In the genomic region with DNA sequence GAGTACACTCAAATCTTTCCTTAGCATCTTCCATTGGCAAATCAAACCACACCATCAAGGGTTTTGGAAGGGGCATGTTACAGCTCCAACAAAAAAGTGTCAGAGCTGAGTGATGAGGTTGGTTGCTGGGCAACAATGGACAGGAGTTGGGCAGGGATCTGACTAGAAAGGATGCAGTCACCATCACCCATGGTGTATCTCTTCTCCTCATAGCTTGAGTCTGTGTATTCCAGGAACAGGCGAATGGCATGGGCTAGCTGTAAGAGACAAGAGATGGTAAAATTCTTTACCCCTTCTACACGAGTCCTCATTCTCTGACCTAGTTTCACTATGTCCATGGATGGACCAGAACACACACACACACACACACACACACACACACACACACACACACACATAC, we compare ENCODE assay signal across 9 mouse cellular contexts. TPM values are rescaled to one million over a fixed set of nuclear protein-coding genes. Genes with fewer than 3 reads are reported as not detected.
DNase-seq lines count a peak whose midpoint lies in the region; ATAC-seq and TF ChIP-seq lines count a peak whose summit lies in the region.
"Had no signal": no experiment of that assay in that cellular context is flagged by ENCODE, and none has a peak within 500 bp of the region (broad histone marks: within the 10 kb centered on the region; RNA-seq: fewer than 3 reads in every experiment).

No protein-coding gene starts in this region.

- H3K36me3 ChIP-seq in kidney, adult 2 months (ENCODE audit: control insufficient read depth, insufficient read depth, low read length), result no peaks in the 10 kb centered on the region
- no peaks in the 10 kb centered on the region for H3K36me3 ChIP-seq in hindbrain, embryonic 12.5 days
- H3K36me3 ChIP-seq in midbrain, embryonic 11.5 days (ENCODE audit: control insufficient read depth, insufficient read depth, low read length), result no peaks in the 10 kb centered on the region
- H3K36me3 ChIP-seq: G1E had no signal

- peak overlapping the region; percentile 33; the same call in 1 of the 2 replicates for H3K27ac ChIP-seq in kidney, adult 2 months (ENCODE audit: insufficient read depth, low read depth, low read length)
- H3K27ac ChIP-seq in cortical plate, adult 2 months (ENCODE audit: insufficient read depth, low read length), result peak overlapping the region; percentile 16; the same call in 1 of the 2 replicates
- H3K27ac ChIP-seq in hindbrain, embryonic 12.5 days, result peak overlapping the region; percentile 89
- H3K27ac ChIP-seq in midbrain, embryonic 11.5 days (ENCODE audit: low read depth, low read length), result peak overlapping the region; percentile 45

- no peaks in the 10 kb centered on the region for H3K9me3 ChIP-seq in hindbrain, embryonic 12.5 days (replicated peaks)
- no peaks in the 10 kb centered on the region for H3K9me3 ChIP-seq in midbrain, embryonic 11.5 days (ENCODE audit: control insufficient read depth, low read length)
- H3K9me3 ChIP-seq: G1E had no signal

- 59% methylated on average over 2 of the region's 2 CpGs for WGBS in kidney, adult 2 months
- 62% methylated on average over 2 of the region's 2 CpGs for WGBS in hindbrain, embryonic 12.5 days
- WGBS in midbrain, embryonic 11.5 days, result 69% methylated on average over 2 of the region's 2 CpGs

- peak overlapping the region; percentile 55; the same call in 1 of the 2 replicates for H3K9ac ChIP-seq in hindbrain, embryonic 12.5 days
- peak overlapping the region; percentile 34 for H3K9ac ChIP-seq in midbrain, embryonic 11.5 days (ENCODE audit: low read length)

- H3K4me3 ChIP-seq in kidney, adult 2 months (ENCODE audit: insufficient read depth, low read depth, low read length), result peak overlapping the region; percentile 46
- peak overlapping the region; percentile 18 for H3K4me3 ChIP-seq in cortical plate, adult 2 months (ENCODE audit: insufficient read depth, low read length)
- H3K4me3 ChIP-seq in hindbrain, embryonic 12.5 days, result peak overlapping the region; percentile 23
- H3K4me3 ChIP-seq in midbrain, embryonic 11.5 days (ENCODE audit: low read depth, low read length), result peak overlapping the region; percentile 2; the same call in 1 of the 2 replicates

- H3K4me2 ChIP-seq in hindbrain, embryonic 12.5 days (replicated peaks), result peak overlapping the region; percentile 52
- H3K4me2 ChIP-seq in midbrain, embryonic 11.5 days, result peak overlapping the region; percentile 40

- H3K27me3 ChIP-seq in kidney, adult 2 months (replicated peaks; ENCODE audit: control insufficient read depth, insufficient read depth, low read length), result no peaks in the 10 kb centered on the region
- no peaks in the 10 kb centered on the region for H3K27me3 ChIP-seq in hindbrain, embryonic 12.5 days
- H3K27me3 ChIP-seq in midbrain, embryonic 11.5 days (ENCODE audit: control insufficient read depth, insufficient read depth, low read length), result no peaks in the 10 kb centered on the region

- H3K4me1 ChIP-seq in kidney, adult 2 months (ENCODE audit: control insufficient read depth, insufficient read depth, low read length), result peaks cover 4% of the 10 kb centered on the region; the same call in 1 of the 2 replicates
- peaks cover 2% of the 10 kb centered on the region; the same call in 1 of the 2 replicates for H3K4me1 ChIP-seq in cortical plate, adult 2 months (ENCODE audit: control insufficient read depth, insufficient read depth, low read length)
- peaks cover 23% of the 10 kb centered on the region for H3K4me1 ChIP-seq in hindbrain, embryonic 12.5 days
- peaks cover 5% of the 10 kb centered on the region for H3K4me1 ChIP-seq in midbrain, embryonic 11.5 days (ENCODE audit: control insufficient read depth, insufficient read depth, low read length)

- no peak for TF ChIP-seq CTCF in kidney, adult 2 months (conservative IDR thresholded peaks at IDR 0.05; ENCODE audit: insufficient read depth, insufficient read length, low read depth, low read length)
- TF ChIP-seq CTCF in cortical plate, adult 2 months (IDR thresholded peaks at IDR 0.05; ENCODE audit: extremely low read depth, insufficient read depth, low read length), result no peak

- no peak for DNase-seq in kidney, adult 2 months
- DNase-seq in kidney, adult 11 months, result no peak
- no peak for DNase-seq in midbrain, embryonic 11.5 days (ENCODE audit: low spot score, missing footprints)
- DNase-seq in left cerebral cortex, adult 8-10 months (ENCODE audit: low spot score in 2 of 2), result no peak
- no peak for DNase-seq in right cerebral cortex, postnatal 4 days
- DNase-seq in urinary bladder, postnatal 4 days (ENCODE audit: low spot score in 2 of 2), result no peak

- ATAC-seq in hindbrain, embryonic 12.5 days (ENCODE audit: low FRiP score), result peak; percentile 60; the same call in 1 of the 2 replicates
- no peak for ATAC-seq in midbrain, embryonic 11.5 days (ENCODE audit: low FRiP score)

- no peak for TF ChIP-seq POLR2A in kidney, adult 2 months (IDR thresholded peaks at IDR 0.05; ENCODE audit: low read depth, low read length)
- TF ChIP-seq POLR2A in cortical plate, adult 2 months (IDR thresholded peaks at IDR 0.05; ENCODE audit: extremely low read depth, insufficient read depth, low read length), result no peak

RNA-seq across cellular contexts. Expression of a gene that starts 0.5 kb away (rescaled TPM):
- polyA plus RNA-seq in kidney, adult 2 months (2012; rRNA removed), result 24.5 and 28.1 TPM in 2 replicates
- 32.5 and 37.0 TPM in 2 replicates for polyA plus RNA-seq in cortical plate, adult 2 months (2012; rRNA removed)
- polyA plus RNA-seq in hindbrain, embryonic 12.5 days (2016; fragmentation: Nextera tagmentation; extraction: Ambion mirVana), result 71.9 and 73.7 TPM in 2 replicates
- polyA plus RNA-seq in midbrain, embryonic 11.5 days (2014; fragmentation: Nextera tagmentation; extraction: Ambion mirVana), result 54.7 and 58.1 TPM in 2 replicates
- 100 to 1,000 TPM in 3 of 4 experiments, 10 to 100 TPM in 1; 88.2 to 109 (median 101) TPM for total RNA-seq in left cerebral cortex, adult 8-10 months (2022)
- total RNA-seq: G1E had no signal
- polyA plus RNA-seq: G1E had no signal

RNA-seq across cellular contexts. Expression of a gene that starts 12.4 kb away (rescaled TPM):
- polyA plus RNA-seq in kidney, adult 2 months (2012; rRNA removed), result 2.5 and 4.3 TPM in 2 replicates
- 5.4 and 6.4 TPM in 2 replicates for polyA plus RNA-seq in cortical plate, adult 2 months (2012; rRNA removed)
- 6.2 and 7.9 TPM in 2 replicates for polyA plus RNA-seq in hindbrain, embryonic 12.5 days (2016; fragmentation: Nextera tagmentation; extraction: Ambion mirVana)
- polyA plus RNA-seq in midbrain, embryonic 11.5 days (2014; fragmentation: Nextera tagmentation; extraction: Ambion mirVana), result 11.3 and 14.4 TPM in 2 replicates
- 1 to 10 TPM; 6.2 to 8.4 (median 7.2) TPM for total RNA-seq in left cerebral cortex, adult 8-10 months (2022)
- polyA plus RNA-seq: G1E had no signal

RNA-seq across cellular contexts. Expression of a gene that starts 35.5 kb away (rescaled TPM):
- polyA plus RNA-seq in kidney, adult 2 months (2012; rRNA removed), result 172 and 198 TPM in 2 replicates
- polyA plus RNA-seq in cortical plate, adult 2 months (2012; rRNA removed), result 504 and 512 TPM in 2 replicates
- 203 and 230 TPM in 2 replicates for polyA plus RNA-seq in hindbrain, embryonic 12.5 days (2016; fragmentation: Nextera tagmentation; extraction: Ambion mirVana)
- polyA plus RNA-seq in midbrain, embryonic 11.5 days (2014; fragmentation: Nextera tagmentation; extraction: Ambion mirVana), result 270 and 277 TPM in 2 replicates
- total RNA-seq in left cerebral cortex, adult 8-10 months (2022), result 100 to 1,000 TPM; 212 to 271 (median 244) TPM
- total RNA-seq: G1E had no signal
- polyA plus RNA-seq: G1E had no signal

RNA-seq across cellular contexts. Expression of a gene that starts 37.9 kb away (rescaled TPM):
- polyA plus RNA-seq in kidney, adult 2 months (2012; rRNA removed), result 0.41 and 0.63 TPM in 2 replicates
- polyA plus RNA-seq in cortical plate, adult 2 months (2012; rRNA removed), result 0.08 TPM in 1 of 2 replicates, not detected in the other
- polyA plus RNA-seq in hindbrain, embryonic 12.5 days (2016; fragmentation: Nextera tagmentation; extraction: Ambion mirVana), result not detected in 2 replicates
- polyA plus RNA-seq in midbrain, embryonic 11.5 days (2014; fragmentation: Nextera tagmentation; extraction: Ambion mirVana), result not detected in 2 replicates
- not detected for total RNA-seq in left cerebral cortex, adult 8-10 months (2022)
- total RNA-seq: G1E had no signal
- polyA plus RNA-seq: G1E had no signal

RNA-seq across cellular contexts. Expression of a gene that starts 54.1 kb away (rescaled TPM):
- 0.72 TPM in 2 replicates for polyA plus RNA-seq in kidney, adult 2 months (2012; rRNA removed)
- not detected in 2 replicates for polyA plus RNA-seq in cortical plate, adult 2 months (2012; rRNA removed)
- polyA plus RNA-seq in hindbrain, embryonic 12.5 days (2016; fragmentation: Nextera tagmentation; extraction: Ambion mirVana), result not detected in 2 replicates
- not detected in 2 replicates for polyA plus RNA-seq in midbrain, embryonic 11.5 days (2014; fragmentation: Nextera tagmentation; extraction: Ambion mirVana)
- total RNA-seq in left cerebral cortex, adult 8-10 months (2022), result not detected
- total RNA-seq: G1E had no signal
- polyA plus RNA-seq: G1E had no signal

Comparison
In these comparisons a context has a peak if more than half of its experiments do, and no peak if none do; other contexts are left out.
1. H3K27ac ChIP-seq: peak in every context shown above with its lines; median percentile 89 in hindbrain, embryonic 12.5 days; 45 in midbrain, embryonic 11.5 days; 33 in kidney, adult 2 months; 16 in cortical plate, adult 2 months.